Mouse (Mus musculus) liver, postnatal 0 days (tissue): ENCODE measurements around the gene Il18. TPM values are rescaled to one million over a fixed set of nuclear protein-coding genes. Genes with fewer than 3 reads are reported as not detected.

Experiments
- ATAC-seq: fragments of 200-750 bp; cut with Nextera tagmentation; 2 replicates; pipeline ENCODE4 v1.8.0; 2017; ENCODE audit warnings: mild to moderate bottlenecking, moderate library complexity
- DNase-seq: peaks from one replicate; pipeline ENCODE4 v3.0.0-alpha.2; 2016
- H3K27ac ChIP-seq: fragments of 300-500 bp; sonication (generic); 2 replicates; pipeline ENCODE4 v1.5.1; 2014; ENCODE audit warnings: antibody characterized with exemption, moderate library complexity, mild to moderate bottlenecking, low read depth
- H3K27me3 ChIP-seq: fragments of 300-500 bp; sonication (generic); 2 replicates; pipeline ENCODE4 v1.6.1; 2014; ENCODE audit warnings: low read length, control low read depth, mixed read lengths; ENCODE audit not compliant: insufficient read depth
- H3K36me3 ChIP-seq: fragments of 300-500 bp; sonication (generic); replicated peaks from 2 replicates; pipeline ENCODE4 v1.6.1; 2014; ENCODE audit warnings: mild to moderate bottlenecking, control low read depth, low read length, moderate library complexity, mixed read lengths; ENCODE audit not compliant: insufficient read depth
- H3K4me1 ChIP-seq: fragments of 300-500 bp; sonication (generic); 2 replicates; pipeline ENCODE4 v1.6.1; 2014; ENCODE audit warnings: antibody characterized with exemption, mild to moderate bottlenecking, control low read depth; ENCODE audit not compliant: insufficient read depth
- H3K4me2 ChIP-seq: fragments of 300-500 bp; sonication (generic); 2 replicates; pipeline ENCODE4 v1.6.1; 2014; ENCODE audit warnings: low read depth, mild to moderate bottlenecking, low read length, moderate library complexity, mixed read lengths
- H3K4me3 ChIP-seq: fragments of 300-500 bp; sonication (generic); 2 replicates; pipeline ENCODE4 v1.5.1; 2014; ENCODE audit warnings: low read depth, low read length
- H3K9ac ChIP-seq: fragments of 300-500 bp; sonication (generic); replicated peaks from 2 replicates; pipeline ENCODE4 v1.6.1; 2014; ENCODE audit warnings: mild to moderate bottlenecking, moderate library complexity
- H3K9me3 ChIP-seq: fragments of 300-500 bp; sonication (generic); 2 replicates; pipeline ENCODE4 v1.6.1; 2016; ENCODE audit warnings: mild to moderate bottlenecking, control low read depth, low read length, mixed read lengths
- CTCF ChIP-seq: sonication (generic); IDR thresholded peaks from 2 replicates; pipeline ENCODE4 v1.5.1; 2016; ENCODE audit warnings: antibody characterized with exemption, low read depth
- EP300 ChIP-seq: IDR thresholded peaks from 2 replicates; pipeline ENCODE4 v1.6.1; 2016; ENCODE audit warnings: antibody characterized with exemption, low read depth, mild to moderate bottlenecking
- WGBS: fragments of 180-500 bp; shearing (Covaris S2); extraction: QIAGEN DNeasy Blood & Tissue Kit; methylation state at CpG from one replicate; pipeline ENCODE4 v1.1.7; 2014; ENCODE audit not compliant: insufficient replicate concordance; 5-methylcytosine and 5-hydroxymethylcytosine counted together
- polyA plus RNA-seq: library from polyadenylated mRNA; unstranded; fragments of >200 nt; fragmentation: Nextera tagmentation; extraction: Ambion mirVana; gene quantifications from 2 replicates; pipeline ENCODE4 v1.2.1, GENCODE M21; 2015

The Il18 gene
- polyA plus RNA-seq: 19.1 and 19.8 TPM in 2 replicates

GRCm38 (mm10) chr9:50554241-50555093, at the start of gene Il18:
Il18 (plus strand) TSS chr9:50554827.
- no peak for TF ChIP-seq CTCF
- peaks cover 7% of the 10 kb centered on the region; the same call in 1 of the 2 replicates for H3K4me1 ChIP-seq
- DNase-seq (peak; percentile 33), ATAC-seq (peak; percentile 88)
- peak within 1 kb of the TSS; percentile 84 for H3K27ac ChIP-seq
- WGBS: 28% methylated on average over 12 of the region's 12 CpGs
- no peaks in the 10 kb centered on the region for H3K9me3 ChIP-seq
- H3K4me2 ChIP-seq: peak within 1 kb of the TSS; percentile 65
- peak within 1 kb of the TSS; percentile 37 for H3K4me3 ChIP-seq
- H3K27me3 ChIP-seq: no peaks in the 10 kb centered on the region
- H3K36me3 ChIP-seq: no peaks in the 10 kb centered on the region
- H3K9ac ChIP-seq: peak within 1 kb of the TSS; percentile 50

GRCm38 (mm10) chr9:50505405-50505804, 49.2 kb upstream of the Il18 start:
- Histone ChIP-seq H3K4me2 (peak overlapping the region; percentile 8; the same call in 1 of the 2 replicates), H3K4me3 (no peak overlapping the region), H3K9ac (no peak overlapping the region), H3K4me1 (peaks cover 15% of the 10 kb centered on the region), H3K36me3 (no peaks in the 10 kb centered on the region), H3K9me3 (no peaks in the 10 kb centered on the region), H3K27ac (peak overlapping the region; percentile 46), H3K27me3 (no peaks in the 10 kb centered on the region)
- DNase-seq: no peak
- 52% methylated on average over 6 of the region's 6 CpGs for WGBS
- TF ChIP-seq CTCF: no peak
- peak; percentile 40; the same call in 1 of the 2 replicates for ATAC-seq

- H3K9ac ChIP-seq: no peak overlapping the region
- no peaks in the 10 kb centered on the region for H3K27me3 ChIP-seq
- peak overlapping the region; percentile 75 for H3K27ac ChIP-seq
- no peak overlapping the region for H3K4me3 ChIP-seq
- H3K9me3 ChIP-seq: no peaks in the 10 kb centered on the region
- 37% methylated on average over 7 of the region's 7 CpGs for WGBS
- peak; percentile 42 for DNase-seq
- H3K4me1 ChIP-seq: peaks cover 15% of the 10 kb centered on the region
- H3K4me2 ChIP-seq: no peak overlapping the region; the same call in 1 of the 2 replicates
- peak; percentile 80 for ATAC-seq
- no peaks in the 10 kb centered on the region for H3K36me3 ChIP-seq
- no peak for TF ChIP-seq EP300
These were observed 47.1 kb upstream of the Il18 start for GRCm38 (mm10) chr9:50507570-50507969.

GRCm38 (mm10) chr9:50515462-50515861, 39.2 kb upstream of the Il18 start:
- 62% methylated on average over 5 of the region's 5 CpGs for WGBS
- Histone ChIP-seq H3K27me3 (no peaks in the 10 kb centered on the region), H3K4me1 (no peaks in the 10 kb centered on the region), H3K9ac (no peak overlapping the region), H3K9me3 (no peaks in the 10 kb centered on the region), H3K27ac (no peak overlapping the region), H3K4me3 (no peak overlapping the region), H3K4me2 (no peak overlapping the region), H3K36me3 (no peaks in the 10 kb centered on the region)
- no peak for TF ChIP-seq EP300
- TF ChIP-seq CTCF: no peak
- ATAC-seq (no peak), DNase-seq (no peak)

GRCm38 (mm10) chr9:50518781-50519180, 35.8 kb upstream of the Il18 start:
- no peak overlapping the region for H3K4me2 ChIP-seq
- TF ChIP-seq CTCF: peak; percentile 78
- TF ChIP-seq EP300: no peak
- DNase-seq (peak; percentile 49), ATAC-seq (no peak)
- H3K27ac ChIP-seq: no peak overlapping the region
- H3K36me3 ChIP-seq: peaks cover 14% of the 10 kb centered on the region
- no peak overlapping the region for H3K9ac ChIP-seq
- no peaks in the 10 kb centered on the region for H3K27me3 ChIP-seq
- no peaks in the 10 kb centered on the region for H3K9me3 ChIP-seq
- H3K4me3 ChIP-seq: no peak overlapping the region
- 27% methylated on average over 2 of the region's 2 CpGs for WGBS
- H3K4me1 ChIP-seq: no peaks in the 10 kb centered on the region

GRCm38 (mm10) chr9:50520748-50521147, 33.9 kb upstream of the Il18 start:
- no peak overlapping the region for H3K4me2 ChIP-seq
- ATAC-seq (0 out of 2 replicates have a peak, but pooled peaks have one; percentile 21), DNase-seq (no peak)
- WGBS: 48% methylated on average over 6 of the region's 6 CpGs
- no peaks in the 10 kb centered on the region for H3K27me3 ChIP-seq
- H3K27ac ChIP-seq: no peak overlapping the region
- H3K4me1 ChIP-seq: no peaks in the 10 kb centered on the region
- H3K36me3 ChIP-seq: peaks cover 24% of the 10 kb centered on the region
- no peak overlapping the region for H3K9ac ChIP-seq
- TF ChIP-seq EP300: no peak
- no peak for TF ChIP-seq CTCF
- no peaks in the 10 kb centered on the region for H3K9me3 ChIP-seq
- no peak overlapping the region for H3K4me3 ChIP-seq
